Mouse (Mus musculus): Measurements from ENCODE around the gene Rnase2b. TPM values are rescaled to one million over a fixed set of nuclear protein-coding genes. Genes with fewer than 3 reads are reported as not detected.
A peak's percentile ranks its signal among the peaks of the same experiment; 100 is the strongest.
"Not testable (repeated sequence)": the region's sequence is repeated elsewhere in the genome, so short reads cannot be mapped to it uniquely, and the experiment has no call there.

Gene Rnase2b
- total RNA-seq, 2 experiments from 2014 or later, result not detected

DNA sequence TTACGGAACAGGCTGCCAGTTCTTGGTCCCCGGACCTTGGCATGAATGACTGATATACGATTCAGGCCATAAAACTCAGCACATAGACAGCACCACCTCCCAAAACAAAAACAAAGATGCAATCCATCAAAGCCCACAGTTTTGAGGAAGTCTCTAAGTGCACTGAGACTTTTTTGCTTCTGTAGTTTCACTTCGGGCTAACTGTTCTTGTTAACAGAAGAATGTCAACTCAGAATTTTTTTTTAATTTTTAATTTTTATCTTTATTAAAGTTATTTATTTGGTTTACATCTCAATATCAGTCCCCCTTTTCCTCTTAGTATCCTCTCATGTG lies 5.4 kb upstream of the Rnase2b start:
- intact Hi-C loops (cut with DNase I), result no loop called here
- TF ChIP-seq CTCF (IDR thresholded peaks at IDR 0.05), result no peak
- no peak overlapping the region for H3K4me3 ChIP-seq
- no peak overlapping the region for H3K27ac ChIP-seq
- no peak for DNase-seq (ENCODE audit: extremely low spot score in 1 of 2, low spot score in 2 of 2)

GRCm38 (mm10) chr14:51157072-51157471 lies 5.0 kb upstream of the Rnase2b start:
- no peak overlapping the region for H3K27ac ChIP-seq
- no peak for TF ChIP-seq CTCF (IDR thresholded peaks at IDR 0.05)
- H3K4me3 ChIP-seq, result no peak overlapping the region
- intact Hi-C loops (cut with DNase I), result no loop called here
- no peak for DNase-seq (ENCODE audit: extremely low spot score in 1 of 2, low spot score in 2 of 2)

DNA sequence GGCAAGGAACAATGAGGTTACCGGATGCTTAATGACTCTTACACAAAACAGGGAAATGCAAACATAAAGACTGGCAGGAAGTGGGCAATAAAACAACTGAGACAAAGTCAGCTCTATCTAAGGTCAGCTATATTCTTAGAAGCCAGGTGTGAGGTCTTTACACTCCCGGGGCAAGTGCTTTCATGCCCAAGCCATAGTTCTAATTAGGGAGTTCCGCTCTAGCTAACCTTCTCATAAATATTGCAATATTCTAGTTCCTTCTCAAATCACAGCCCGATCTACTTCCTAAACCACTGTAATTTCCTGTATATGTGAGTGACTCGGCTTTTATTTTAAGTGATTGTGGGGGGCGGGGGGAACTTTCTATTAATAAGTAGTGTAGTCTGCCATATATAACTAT lies 1.3 kb downstream of the Rnase2b start:
- intact Hi-C loops (cut with DNase I); H3K27ac ChIP-seq; DNase-seq (ENCODE audit: extremely low spot score in 1 of 2, low spot score in 2 of 2); H3K4me3 ChIP-seq: not testable (repeated sequence)

- Histone ChIP-seq H3K27ac (no peak overlapping the region), H3K4me3 (no peak overlapping the region)
- intact Hi-C loops (cut with DNase I), result no loop called here
- TF ChIP-seq CTCF (IDR thresholded peaks at IDR 0.05), result no peak
- DNase-seq (ENCODE audit: extremely low spot score in 1 of 2, low spot score in 2 of 2), result no peak
Observed at GRCm38 (mm10) chr14:51165435-51165834, 3.4 kb downstream of the Rnase2b start.

DNA sequence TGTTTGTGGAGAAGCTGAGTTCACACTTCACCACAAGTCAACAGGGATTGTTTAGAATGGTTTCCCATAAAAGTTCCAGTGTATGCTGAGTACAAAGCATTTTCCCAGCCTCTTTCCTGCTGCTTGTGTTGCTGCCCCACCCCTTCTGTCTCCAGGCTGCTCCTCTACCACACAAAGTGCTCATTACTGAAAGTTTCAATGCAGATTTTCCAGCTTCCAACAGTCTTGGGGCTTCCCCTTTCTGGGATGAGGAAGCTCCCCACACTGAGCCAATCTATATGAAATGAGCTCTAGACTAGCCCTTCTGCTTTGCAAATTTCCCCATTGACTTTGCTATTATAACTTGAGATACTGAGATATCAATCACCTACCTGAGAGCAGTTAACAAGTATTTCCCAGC lies 4.0 kb downstream of the Rnase2b start:
- intact Hi-C loops (cut with DNase I), result no loop called here
- H3K4me3 ChIP-seq, result no peak overlapping the region
- DNase-seq (ENCODE audit: extremely low spot score in 1 of 2, low spot score in 2 of 2), result no peak
- no peak for TF ChIP-seq CTCF (IDR thresholded peaks at IDR 0.05)
- H3K27ac ChIP-seq, result no peak overlapping the region

DNA sequence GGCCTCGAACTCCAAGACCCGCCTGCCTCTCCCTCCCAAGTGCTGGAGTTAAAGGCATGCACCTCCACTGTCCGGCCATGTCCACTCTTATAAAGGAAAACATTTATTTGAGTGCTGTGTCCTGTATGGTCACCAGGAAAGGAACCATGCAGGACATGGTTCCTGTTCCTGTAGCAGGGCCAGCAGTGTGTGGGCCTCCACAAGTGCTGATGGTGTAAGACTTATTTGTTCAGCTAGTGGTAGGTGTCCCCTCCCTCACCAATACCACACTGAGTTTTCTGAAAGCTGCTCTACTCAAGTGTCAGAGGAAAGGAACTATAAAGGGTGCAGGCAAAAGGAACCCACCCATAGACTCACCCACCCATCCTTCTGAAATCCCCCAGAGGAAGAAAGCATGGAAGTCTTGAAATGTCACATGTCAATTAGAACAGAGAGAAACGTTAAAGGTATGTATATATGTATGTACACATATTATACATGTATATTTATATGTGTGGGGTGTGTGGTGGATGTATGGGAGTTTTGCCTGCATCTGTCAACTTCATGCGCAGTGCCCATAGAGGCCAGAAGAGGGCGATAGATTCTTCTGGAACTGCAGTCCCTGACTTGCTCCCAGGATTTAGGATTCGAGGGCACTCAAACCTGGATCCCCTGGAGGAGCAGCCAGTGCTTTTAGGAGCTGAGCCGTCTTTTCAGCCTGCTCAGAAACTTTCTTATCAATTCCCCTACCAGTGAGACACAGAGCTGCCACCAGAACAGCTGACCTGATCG lies 10.2 kb downstream of the Rnase2b start:
- intact Hi-C loops (cut with DNase I), result loop anchor here (5.0 kb wide), 1 partner anchor 70 kb away; no protein-coding TSS in a partner anchor
- DNase-seq (ENCODE audit: extremely low spot score in 1 of 2, low spot score in 2 of 2), result peak in 1 of 2 experiments; percentile 20
- H3K4me3 ChIP-seq, H3K27ac ChIP-seq: not testable (repeated sequence)
- peak; percentile 61 for TF ChIP-seq CTCF (IDR thresholded peaks at IDR 0.05)

GRCm38 (mm10) chr14:51172947-51173346 lies 10.9 kb downstream of the Rnase2b start:
- intact Hi-C loops (cut with DNase I), result loop anchor here (5.0 kb wide), 1 partner anchor 71 kb away; no protein-coding TSS in a partner anchor
- H3K4me3 ChIP-seq; DNase-seq (ENCODE audit: extremely low spot score in 1 of 2, low spot score in 2 of 2); H3K27ac ChIP-seq: not testable (repeated sequence)

GRCm38 (mm10) chr14:51173843-51174242 lies 11.8 kb downstream of the Rnase2b start:
- Histone ChIP-seq H3K4me3 (no peak overlapping the region), H3K27ac (no peak overlapping the region)
- no peak for DNase-seq (ENCODE audit: extremely low spot score in 1 of 2, low spot score in 2 of 2)
- no peak for TF ChIP-seq CTCF (IDR thresholded peaks at IDR 0.05)
- intact Hi-C loops (cut with DNase I), result loop anchor here (5.0 kb wide), 1 partner anchor 72 kb away; no protein-coding TSS in a partner anchor

- DNase-seq (ENCODE audit: extremely low spot score in 1 of 2, low spot score in 2 of 2); intact Hi-C loops (cut with DNase I): not testable (repeated sequence)
Observed at GRCm38 (mm10) chr14:51181051-51181450, 19.0 kb downstream of the Rnase2b start.

DNA sequence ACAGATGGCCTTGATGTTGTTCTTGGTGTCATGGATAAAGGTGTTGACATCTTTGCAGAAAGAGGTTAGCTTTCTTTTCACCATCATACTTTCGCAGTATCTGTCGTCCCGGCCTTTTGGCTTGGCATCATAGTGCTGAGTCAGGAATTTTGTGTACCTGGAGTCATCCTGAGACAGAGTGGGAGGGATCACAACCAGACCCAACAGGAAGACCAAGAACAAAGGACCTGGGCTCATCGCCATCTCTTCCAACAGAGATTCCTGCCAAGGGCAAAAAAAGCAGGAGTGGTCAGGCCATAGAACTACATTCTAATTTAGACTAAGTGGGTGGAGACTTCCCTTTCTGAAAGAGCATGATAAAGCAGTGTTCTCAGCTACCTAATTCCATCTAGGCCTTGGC lies 33.6 kb downstream of the Rnase2b start:
- H3K27ac ChIP-seq, result no peak overlapping the region
- H3K4me3 ChIP-seq, result no peak overlapping the region
- intact Hi-C loops (cut with DNase I), result no loop called here
- no peak for DNase-seq (ENCODE audit: extremely low spot score in 1 of 2, low spot score in 2 of 2)
- TF ChIP-seq CTCF (IDR thresholded peaks at IDR 0.05), result no peak

More at GRCm38 (mm10) chr14:51181051-51181450, 19.0 kb downstream of the Rnase2b start:
- H3K4me3 ChIP-seq, H3K27ac ChIP-seq: not testable (repeated sequence)

DNA sequence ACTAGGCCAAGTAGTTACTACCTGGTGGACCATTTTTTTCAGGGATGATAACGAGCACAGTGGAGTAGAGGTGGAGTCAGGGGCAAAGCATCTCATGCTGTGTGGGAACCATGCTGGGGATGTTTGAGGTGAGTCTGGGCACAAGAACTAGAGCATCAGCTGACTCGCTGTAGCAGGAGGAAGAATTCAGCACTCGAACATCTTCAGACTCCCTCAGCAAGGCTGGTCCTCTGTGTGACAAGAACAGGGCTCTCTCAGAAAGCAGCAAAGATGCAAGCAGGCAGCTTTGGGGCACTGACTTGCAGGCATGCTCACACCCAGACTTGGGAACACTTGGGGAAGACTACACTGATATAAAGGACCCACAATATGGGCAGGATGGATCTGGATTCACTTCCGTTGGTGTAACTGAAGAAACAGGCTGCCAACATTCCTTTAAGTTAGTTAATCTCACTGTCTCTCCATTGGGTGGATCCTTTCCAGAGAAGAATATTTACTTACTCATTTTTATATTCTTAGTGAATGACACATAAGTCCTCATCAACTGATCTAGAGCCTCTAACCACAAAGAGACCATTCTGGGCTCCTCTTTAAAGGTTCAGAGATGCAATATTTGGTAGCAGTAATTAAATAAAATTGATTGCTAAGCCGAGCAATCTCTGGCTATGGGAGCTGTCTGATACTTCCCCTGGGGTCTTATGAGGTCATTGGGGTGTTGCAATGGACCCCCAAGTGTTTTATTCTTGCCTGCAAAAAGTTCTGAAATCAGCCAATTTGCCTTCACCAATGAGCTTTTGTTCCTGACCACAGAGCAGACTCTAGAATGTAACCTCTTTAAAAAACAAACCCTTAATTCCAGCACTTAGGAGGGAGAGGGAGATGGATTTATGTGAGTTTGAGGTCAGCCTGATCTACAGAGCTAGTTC lies 37.3 kb downstream of the Rnase2b start, which contains the start of gene Ang2:
TSS of gene Ang2 (minus strand) at position 51 of the 926 bp plus-strand sequence.
- Histone ChIP-seq H3K4me3 (no peak within 1 kb of the TSS), H3K27ac (no peak within 1 kb of the TSS)
- no peak for DNase-seq (ENCODE audit: extremely low spot score in 1 of 2, low spot score in 2 of 2)
- TF ChIP-seq CTCF (IDR thresholded peaks at IDR 0.05), result no peak
- intact Hi-C loops (cut with DNase I), result no loop called here

DNA sequence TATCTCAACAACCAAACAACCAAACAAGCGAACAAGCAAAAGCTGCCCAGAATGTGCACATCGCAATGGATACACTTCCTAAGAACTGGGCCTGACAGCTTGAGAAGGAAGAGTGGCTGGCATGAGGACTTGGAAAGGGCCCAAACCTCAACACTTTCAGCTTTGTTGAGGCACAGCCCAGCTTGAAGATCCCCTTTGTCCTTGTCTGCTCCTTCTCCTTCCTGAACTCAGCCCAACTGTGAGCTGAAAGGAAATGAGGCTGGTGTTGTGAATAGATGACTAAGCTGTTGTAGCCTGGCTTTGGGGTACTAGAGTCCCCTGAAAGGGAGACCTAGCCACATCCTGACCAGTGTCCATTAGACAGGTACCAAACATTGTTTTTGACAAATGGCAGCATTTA lies 38.0 kb downstream of the Rnase2b start:
- H3K4me3 ChIP-seq, result no peak overlapping the region
- intact Hi-C loops (cut with DNase I), result no loop called here
- no peak overlapping the region for H3K27ac ChIP-seq
- DNase-seq (ENCODE audit: extremely low spot score in 1 of 2, low spot score in 2 of 2), result no peak
- TF ChIP-seq CTCF (IDR thresholded peaks at IDR 0.05), result no peak
